Mouse (Mus musculus): Measurements from ENCODE around the gene Celf2.

Celf2 gene

DNA sequence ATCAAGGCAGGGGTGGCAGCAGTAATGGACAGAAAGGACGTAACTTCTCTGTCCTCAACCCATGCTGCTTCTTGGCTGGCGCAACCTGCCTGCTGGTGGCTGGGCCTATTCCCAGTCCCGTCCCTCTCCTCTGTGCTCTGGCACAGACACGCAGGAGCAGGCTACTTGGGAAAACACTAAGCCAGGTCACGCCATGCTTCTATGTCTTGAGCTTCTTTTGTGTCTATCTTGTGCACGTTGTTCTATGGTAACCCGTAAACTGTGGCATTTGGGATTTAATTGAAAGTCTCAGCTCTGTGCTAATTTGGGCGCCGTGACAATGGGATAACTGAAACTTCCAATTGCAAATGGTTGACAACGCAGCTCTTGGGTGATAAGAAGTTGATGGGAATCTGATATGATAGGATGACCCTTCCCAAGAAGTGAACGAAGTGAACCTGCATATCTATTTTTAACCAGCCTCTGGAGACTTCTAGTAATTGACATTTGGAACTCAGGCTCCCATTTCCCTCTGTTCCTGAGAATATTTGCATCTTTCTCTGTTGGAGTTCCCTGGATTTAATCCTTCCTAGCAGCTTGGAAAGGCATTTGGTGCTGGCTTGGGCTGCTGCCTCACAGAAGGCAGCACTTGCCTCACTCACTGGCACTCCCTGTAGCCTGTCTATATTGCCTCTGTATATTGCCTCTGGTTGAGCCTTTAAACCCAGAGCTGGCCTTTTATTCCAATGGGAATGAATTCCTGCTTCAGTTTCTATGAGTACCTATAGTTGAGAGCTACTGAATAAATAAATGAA is 335.9 kb downstream of the Celf2 start:
- DNase-seq = no peak

DNA sequence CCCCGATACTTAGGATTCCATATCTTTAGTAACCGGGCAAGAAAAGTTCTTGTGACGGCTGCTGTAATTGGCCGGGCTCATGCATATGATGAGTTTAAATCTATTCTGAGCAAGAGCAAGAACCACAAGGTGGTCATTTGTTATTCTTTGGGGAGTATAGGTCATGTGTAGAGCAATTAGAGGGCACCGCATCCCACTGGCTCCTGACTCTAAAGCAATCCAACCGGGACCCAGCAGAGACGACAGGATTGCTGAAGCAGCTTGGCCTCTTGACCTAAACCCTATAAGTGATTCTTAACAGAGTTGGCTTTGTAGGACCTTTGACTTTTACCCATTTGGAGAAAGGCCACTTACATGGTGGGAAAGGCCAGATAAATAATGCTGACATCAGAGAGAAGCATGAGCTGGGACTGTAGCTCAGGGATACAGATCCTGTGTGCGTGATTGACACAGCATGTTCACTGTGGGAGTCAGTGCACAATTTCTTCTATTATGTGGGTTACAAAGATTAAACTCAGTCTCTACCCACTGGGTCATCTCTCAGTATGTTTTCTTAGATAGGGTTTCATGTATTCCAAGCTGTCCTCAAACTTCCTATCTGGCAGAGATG is 338.2 kb downstream of the Celf2 start:
- no peak for DNase-seq

DNA sequence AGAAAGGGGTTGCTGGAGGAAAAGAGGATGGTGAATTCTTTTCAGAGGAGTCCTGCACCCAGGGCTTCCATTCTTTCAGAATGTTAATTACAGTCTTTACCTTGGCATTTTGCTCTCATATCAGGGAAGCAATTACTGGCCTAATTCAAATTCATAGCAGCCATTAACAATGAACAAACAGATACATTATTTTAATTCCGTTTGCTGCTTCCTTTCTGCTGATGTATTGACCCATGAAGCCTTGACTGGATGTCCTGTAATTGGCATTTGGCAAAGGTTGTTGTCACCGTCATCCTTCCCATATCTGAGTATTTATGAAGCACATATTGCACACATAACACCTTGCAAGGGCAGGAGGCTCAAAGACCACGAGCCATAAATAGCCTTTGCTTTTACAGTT is 343.6 kb downstream of the Celf2 start:
- DNase-seq = no peak

DNA sequence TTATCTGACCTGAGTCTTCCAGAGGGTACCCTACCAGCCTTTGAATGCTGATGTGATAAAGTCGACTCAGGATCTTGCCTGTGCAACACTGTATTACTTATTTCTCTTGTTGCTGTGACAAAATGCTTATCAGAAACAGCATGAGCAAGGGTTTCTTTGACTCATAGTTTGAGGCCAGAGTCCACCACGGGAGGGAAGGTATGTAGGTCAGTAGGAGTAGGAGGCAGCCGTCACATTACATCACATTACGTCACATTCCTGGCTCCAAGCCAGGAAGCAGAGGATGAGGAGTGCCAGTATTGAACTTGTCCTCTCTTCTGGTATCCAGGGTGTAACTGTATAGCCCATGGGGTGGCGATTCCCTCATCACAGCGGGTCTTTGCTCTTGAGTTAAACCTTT is 349.3 kb downstream of the Celf2 start:
- no peak for DNase-seq

DNA sequence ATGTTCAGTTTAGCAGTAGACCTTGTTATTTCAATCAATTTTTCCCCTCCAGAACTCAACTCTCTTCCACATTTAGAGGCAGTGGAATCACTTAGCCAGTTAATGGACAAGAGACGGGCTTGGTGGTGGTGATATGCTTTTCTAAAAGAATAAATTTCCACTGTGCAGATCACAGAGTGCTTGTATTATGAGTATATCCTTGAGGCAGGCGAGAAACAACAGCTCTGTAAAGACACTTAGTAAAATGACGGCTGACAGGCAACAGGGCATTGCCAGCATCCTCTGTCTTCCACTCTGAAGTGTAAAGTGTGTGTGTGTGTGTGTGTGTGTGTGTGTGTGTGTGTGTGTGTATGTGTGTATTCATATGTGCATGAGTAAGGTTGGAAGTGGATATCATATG is 362.1 kb downstream of the Celf2 start:
- no peak for DNase-seq

DNA sequence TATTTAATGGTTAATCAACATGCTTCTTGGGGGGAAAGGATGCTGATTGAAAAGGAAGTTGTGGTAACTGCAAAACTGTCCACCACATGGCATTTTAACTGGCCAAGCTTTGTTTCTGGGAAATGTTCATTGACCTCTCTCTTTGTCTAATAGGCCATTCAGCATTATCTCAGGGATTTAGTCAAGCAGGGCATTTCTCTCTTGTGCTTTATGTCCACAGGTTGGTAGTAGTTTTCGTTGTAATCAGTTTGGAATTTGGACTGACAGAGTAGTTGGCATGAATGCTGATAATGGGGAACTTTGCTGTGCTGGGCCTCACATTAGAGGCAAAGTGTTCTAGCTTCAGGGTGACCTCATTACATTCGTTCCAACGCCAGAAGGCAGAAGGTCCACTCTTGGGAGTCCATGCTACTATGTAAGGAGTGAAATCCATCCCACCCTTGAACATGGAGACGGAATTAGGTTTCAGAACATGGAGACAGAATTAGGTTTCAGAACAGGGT is 363.8 kb downstream of the Celf2 start:
- no peak for DNase-seq

DNA sequence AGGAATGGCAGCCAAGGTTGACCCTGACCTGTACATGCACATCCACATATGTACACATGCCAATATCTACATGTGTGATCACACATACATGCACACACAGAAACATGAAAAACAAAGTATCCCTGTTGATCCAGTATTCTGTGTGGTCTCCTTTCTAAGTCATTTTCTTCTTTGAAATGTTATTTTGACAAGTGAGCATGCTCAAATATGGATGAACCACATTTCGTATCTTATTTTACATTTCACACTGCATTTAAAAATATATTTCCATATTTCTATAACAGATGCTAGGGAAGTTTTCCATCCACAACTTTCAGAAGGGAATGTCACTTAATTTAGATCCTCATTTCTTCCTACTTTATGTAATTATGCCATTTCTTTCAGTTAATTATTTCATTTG is 364.5 kb downstream of the Celf2 start:
- DNase-seq = no peak

DNA sequence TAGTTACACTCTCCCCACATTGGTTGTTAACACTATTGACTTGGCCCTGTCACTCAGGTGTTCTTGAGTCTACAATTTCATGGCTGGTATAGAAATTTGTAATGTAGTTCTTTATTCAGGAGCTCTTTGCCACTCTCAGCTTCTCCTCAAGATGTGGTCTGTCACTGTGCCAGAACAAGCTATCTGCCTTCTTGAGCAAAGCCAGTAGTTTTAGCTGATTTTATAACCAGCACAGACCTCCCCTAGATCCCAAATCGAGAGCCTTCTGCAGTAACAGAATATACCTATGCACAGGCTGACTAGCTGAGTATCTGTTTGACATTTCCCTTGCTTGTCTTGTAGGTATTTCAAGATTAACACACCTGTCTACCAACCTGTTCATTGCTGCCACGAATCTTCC is 386.0 kb downstream of the Celf2 start:
- DNase-seq = no peak

DNA sequence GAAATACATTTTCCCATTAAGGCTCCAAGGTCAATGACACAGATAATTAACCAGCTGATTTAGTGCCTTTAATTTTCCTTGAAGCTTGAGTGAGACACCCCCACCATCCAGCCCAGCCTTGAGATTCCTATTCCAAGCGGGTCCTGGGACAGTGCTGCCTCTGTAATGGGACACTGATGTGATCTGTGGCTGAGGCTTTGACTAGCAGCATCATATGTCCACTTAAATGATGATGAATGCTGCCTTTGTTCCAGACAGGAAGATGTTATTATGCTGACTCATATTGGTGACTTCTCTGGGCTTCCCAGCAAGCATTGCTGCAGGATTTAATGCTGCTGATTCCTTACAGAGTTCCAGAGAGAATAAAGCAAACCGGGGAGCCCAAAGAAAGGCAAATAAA is 393.6 kb downstream of the Celf2 start:
- DNase-seq = no peak

DNA sequence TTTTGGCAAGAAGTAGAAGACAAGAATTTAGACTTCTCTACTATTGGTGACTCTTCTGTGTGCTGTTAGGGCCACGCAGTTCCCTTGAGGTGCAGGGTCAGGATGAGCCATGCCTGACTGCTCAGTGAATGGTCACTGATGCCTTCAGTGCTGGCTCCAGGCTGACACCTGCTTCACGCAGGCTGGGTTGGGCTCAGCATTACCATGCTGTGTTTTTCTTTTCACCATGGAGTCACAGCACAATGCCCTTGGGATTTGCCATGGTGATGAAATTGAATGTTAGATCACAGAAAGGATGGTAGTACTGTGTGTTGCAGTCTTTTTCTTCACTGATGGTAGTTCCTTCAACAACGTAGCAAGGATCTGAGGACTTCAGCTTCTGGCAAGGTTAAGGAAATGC is 394.2 kb downstream of the Celf2 start:
- DNase-seq = no peak

DNA sequence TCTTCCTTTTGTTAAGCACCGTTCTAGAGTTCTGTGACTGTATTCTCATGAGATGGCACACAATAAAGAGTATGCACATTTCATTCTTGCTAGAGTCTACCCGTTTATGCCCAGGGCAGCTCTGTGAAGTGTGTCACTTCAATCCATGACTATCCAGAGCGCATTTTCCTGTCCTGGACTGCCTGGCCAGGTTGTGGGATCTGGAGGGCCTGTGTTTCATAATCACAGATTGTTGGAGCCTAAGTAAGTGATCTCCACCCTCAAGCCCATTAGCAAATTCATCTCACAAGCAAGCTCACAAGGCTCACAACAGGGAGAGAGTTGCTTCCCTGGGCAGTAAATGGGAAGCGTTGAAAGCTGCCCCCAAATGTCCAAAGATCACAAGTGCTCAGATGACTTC is 395.6 kb downstream of the Celf2 start:
- DNase-seq = no peak

DNA sequence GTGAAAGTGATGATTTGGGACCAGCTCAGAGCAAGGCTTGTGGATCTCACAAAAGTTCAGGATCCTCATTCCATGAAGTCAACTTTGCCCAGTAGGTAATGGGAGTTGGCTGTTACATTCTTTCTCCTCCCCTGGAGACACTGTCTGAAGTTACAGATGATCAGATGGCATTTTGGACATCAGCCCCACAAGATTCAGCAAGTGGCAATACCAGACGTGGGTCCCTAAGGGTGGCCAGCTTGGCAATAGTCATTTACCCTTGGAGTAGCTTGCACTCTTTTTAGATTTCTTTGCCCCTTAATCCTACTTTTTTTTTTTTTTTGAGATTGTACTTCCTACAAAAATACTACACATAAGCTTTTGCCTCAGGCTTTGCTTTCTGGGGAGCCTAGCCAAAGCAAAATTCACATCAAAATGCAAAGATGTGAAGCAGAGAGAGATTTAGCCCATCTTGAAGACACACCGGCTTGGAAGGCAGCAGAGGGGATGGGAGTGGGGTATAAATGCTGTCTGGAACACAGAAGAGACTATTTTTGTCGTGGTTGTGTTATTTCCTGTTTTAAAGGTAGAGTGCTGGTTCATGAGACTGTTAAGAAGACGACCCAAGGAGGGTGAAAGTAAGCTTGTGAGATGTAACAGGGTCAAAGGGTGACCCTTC is 397.1 kb downstream of the Celf2 start:
- DNase-seq = no peak

DNA sequence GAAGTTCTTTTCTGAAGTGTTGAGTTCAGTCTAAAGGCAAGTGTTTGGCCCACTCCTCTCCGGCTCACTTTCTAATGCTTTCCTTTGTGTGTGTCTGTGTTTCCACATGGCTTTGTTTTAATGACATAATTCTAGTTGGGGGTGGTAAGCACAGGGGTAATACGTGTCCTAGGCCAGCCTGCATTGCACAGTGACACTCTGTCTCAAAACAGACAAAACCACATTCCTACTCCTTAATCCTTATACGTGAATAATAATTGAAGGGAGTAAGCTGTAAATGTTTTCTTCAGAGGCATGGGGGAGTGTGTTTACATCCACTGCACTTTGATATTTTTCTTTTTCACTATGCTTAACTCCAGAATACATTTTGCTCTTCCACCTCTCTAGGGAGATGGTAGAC is 415.9 kb downstream of the Celf2 start:
- DNase-seq = no peak

DNA sequence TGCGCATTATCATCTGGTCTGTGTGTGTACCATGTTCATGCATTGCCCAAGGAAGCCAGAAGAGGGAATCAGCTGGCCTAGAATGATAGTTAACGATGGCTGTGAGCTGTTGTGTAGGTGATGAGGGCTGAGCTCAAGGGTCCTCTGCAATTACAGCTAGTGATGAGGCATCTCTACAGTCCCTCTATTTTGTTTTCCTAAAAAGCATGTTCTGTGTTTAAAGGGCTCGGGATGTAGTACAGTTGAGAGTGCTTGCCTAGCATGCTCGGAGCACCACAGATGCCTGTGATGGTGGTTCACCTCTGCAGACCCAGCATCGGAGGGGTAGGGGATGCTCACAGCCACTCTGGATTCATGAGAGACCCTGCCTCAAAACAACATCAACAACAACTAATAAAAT is 416.7 kb downstream of the Celf2 start:
- DNase-seq = no peak

DNA sequence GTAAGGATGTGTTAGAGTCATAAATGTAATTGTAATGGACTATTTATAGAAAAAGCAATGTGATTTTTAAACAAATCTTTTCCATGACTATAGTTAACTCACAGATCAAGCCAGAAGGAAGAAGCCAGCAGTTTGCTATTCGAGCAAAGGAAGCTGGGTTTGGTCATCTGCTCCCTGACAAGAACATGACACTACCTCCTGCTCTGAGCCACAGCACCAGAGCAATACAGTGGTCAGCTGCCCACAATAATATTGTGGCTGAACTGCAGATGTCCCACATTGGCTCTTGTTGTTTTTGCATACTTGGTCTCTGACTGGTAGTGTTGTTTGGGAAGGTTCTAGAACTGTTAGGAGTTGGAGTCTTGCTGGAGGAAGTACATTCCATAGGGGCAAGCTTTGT is 418.9 kb downstream of the Celf2 start:
- DNase-seq = no peak

DNA sequence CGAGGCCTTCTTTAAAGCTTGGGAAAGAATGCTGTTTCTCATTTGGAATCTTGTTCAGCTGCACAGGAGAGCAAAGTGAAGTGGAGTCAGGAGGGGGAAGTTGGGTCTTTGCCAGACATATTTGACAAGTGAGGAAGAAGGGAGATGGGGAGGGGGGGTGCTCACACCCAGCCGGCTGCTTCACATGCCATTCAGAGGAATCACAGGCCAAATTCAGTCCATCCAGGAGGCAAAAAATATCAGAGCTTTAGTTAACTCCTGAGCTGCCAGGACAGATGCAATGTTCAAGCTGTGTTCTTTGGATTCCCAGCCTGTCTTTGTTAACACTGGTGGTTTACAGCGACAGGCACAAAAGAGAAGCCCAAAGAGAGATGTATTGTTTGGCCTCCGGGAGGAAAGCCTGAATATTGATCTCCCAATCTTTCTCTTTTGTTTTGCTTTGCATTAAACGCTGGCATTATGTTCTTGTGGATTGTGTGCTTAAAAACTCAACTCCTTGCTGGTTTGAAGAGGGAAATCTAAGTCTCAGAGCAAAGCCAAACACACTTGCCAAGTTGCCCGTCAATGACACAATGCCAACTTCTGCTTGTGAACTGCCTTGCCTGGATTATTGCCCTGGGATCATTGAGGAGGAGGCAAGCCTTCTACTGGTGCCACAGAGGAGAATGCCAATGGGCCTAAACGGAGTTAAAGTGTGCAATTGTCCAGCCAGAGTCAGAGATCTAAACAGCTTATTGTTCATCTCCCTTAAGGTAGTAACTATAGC is 420.1 kb downstream of the Celf2 start:
- peak; percentile 87 for DNase-seq

DNA sequence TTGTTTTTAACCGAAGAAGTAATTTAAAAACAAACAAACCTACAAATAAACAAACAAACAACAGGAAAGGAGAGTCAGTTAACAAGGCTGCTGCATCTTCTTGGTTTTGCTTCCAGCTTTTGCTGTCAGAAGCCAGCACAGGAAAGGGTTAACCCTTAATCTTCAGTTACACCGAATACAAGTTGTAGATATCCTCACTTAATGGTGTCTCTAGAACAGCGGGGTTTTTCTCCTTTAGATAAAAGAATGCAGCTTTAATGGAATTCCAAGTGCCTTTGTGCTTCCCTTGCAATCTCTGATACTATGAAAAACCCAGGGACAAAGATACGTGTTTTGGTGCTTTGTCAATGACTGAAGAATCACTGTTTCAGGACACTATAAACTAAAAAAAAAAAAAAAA is 420.8 kb downstream of the Celf2 start:
- DNase-seq = no peak

DNA sequence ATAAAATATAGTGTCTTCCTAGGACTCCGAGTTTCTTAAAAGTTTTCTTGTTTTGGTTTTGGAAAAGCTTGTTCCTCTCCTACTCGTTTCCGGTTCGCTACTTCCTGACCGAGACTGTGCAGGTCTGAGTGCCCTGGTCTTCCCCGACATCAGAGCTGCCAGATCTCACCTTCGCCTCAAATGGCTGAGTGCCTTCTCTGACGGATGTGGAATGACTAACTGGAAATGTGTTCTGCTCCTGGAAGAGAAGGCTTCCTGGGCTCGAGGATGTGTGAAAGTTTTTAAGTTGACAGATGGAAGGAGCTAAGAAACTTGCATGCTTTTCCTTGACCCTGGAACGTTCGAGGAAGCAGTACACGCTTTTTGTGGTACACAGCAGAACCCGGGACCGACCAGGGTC is 421.9 kb downstream of the Celf2 start:
- DNase-seq = no peak

DNA sequence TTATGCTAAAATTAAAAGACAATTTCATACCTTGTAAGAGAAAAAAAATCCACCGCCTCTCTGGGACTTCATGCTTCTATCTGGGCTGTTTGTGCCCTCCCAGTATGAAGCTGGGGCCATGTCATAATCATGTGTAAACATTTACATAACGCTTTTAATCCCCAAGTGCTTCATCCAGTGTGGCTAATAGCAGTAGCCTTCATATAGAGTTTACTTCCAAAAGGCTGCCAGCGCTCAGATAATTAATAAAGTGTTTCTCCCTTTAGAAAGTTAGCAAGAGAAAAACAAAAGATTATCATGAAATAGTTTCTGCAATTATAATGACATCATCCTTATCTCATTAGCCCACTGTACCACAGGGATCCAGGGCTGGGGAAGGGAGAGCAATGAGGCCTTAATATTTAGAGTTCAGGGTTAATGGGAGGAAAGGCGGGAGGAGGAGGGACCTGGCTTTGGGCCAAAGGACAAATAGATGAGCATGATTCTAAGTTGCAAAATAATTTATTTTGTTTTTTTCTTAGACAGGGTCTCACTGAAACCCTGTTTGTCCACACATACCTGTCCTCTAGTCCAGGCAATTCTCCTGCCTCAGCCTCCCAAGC is 425.8 kb downstream of the Celf2 start:
- DNase-seq = peak; percentile 74

DNA sequence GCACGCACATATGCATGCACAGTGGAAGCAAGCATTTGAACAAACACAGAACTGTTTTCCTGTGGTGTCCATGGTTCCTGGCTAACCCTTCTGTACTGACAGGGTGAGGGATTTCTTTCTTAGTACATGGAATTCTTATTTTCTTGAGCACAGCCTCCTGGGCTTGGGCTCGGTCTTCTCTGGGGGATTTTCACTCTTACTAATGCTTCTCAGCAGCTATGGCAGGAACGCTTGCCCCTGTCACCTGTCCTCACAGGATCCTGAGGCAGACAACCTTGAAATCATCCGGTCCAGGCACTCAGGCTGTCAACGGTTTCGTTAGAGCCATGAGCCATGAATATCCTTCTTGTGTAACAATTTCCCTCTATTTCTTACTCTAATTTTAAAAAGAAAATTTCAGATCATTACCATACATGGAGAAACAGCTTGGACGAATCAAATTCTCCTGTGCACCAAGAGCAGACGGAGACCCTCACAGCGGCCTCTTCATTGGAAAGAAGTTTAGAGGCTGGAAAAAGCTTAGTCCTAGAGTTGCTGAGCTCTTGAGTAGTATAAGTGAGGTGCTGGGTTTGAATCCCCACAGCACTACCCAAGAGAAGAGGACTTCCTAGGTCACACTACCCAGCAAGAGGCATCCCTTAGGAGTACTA is 426.9 kb downstream of the Celf2 start:
- no peak for DNase-seq

DNA sequence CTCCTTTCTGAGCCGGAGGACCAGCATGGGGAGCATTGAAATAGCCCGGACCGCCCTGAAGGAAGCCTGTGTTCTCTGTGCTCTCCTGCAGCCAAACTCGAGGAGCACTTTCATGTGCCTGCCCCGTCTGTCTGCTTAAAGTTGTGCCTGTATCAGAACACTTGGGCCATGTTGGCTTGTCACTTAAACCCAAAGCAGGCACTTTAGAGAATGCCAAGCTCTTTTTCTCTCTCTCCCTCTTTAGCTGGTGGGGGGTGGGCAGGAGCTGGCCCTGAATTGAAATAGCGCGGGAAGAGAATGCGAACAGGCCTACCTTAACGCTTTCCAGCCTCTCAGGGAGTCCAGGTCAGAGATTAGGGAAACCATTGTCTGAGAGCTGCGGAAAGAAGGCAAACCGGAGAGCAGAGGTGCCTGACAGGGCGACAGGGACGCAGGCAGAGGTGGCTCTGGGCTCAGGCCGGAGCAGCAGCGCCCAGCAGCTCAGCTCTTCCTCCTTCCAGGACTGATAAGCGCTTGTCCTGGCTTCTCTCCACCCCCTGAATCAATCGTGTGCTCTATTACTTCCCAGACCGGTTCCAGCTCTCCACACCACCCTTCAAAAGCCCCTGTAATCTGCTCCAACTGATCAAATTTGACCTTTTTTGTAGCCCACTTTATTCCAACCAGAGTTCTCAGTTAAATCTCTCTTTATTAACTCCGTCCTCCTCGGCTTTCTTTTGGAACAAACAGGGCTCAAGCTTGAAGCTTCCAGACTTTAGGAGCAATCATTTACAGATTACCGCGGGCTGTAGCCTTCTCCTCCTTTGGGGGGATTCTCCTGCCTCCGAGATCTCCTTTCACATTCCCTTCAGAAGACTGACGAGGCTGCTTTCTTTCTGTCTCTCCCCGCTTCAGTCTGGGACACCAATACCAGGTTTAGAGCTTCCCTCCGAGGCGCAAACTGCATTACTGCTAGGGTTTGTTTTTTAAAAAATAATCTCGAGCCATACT is 428.3 kb downstream of the Celf2 start:
- peak; percentile 51 for DNase-seq

Data from lung, postnatal 10 days (tissue).